Mouse (Mus musculus): Measurements from ENCODE around the gene Pax2. TPM values are rescaled to one million over a fixed set of nuclear protein-coding genes. Genes with fewer than 3 reads are reported as not detected.

Pax2 gene
- polyA plus RNA-seq (2015; fragmentation: Nextera tagmentation; extraction: Ambion mirVana) = not detected in 2 replicates

GRCm38 (mm10) chr19:44755693-44756420 lies at the start of gene Pax2:
Gene Pax2, plus strand, starts transcription at chr19:44756045.
- WGBS = 0% methylated on average over 47 of the region's 52 CpGs
- no peaks in the 10 kb centered on the region for H3K9me3 ChIP-seq (ENCODE audit: low read length)
- no peak for DNase-seq (ENCODE audit: low spot score)
- peak within 1 kb of the TSS; percentile 39 for H3K4me3 ChIP-seq (ENCODE audit: low read depth, low read length)
- peak within 1 kb of the TSS; percentile 68 for H3K4me2 ChIP-seq (replicated peaks; ENCODE audit: low read depth, low read length)
- no peaks in the 10 kb centered on the region for H3K36me3 ChIP-seq (ENCODE audit: insufficient read depth, low read length)
- ATAC-seq = no peak
- peaks cover 13% of the 10 kb centered on the region for H3K4me1 ChIP-seq (ENCODE audit: insufficient read depth, low read depth, low read length)
- peaks cover 96% of the 10 kb centered on the region for H3K27me3 ChIP-seq (replicated peaks; ENCODE audit: insufficient read depth, low read length)
- no peak within 1 kb of the TSS for H3K9ac ChIP-seq (replicated peaks; ENCODE audit: low read depth)
- H3K27ac ChIP-seq (ENCODE audit: low read length) = no peak within 1 kb of the TSS
- TF ChIP-seq EP300 (IDR thresholded peaks at IDR 0.05) (no peak), CTCF (IDR thresholded peaks at IDR 0.05) (no peak)

GRCm38 (mm10) chr19:44708885-44709284 lies 47.0 kb upstream of the Pax2 start:
- WGBS = 14% methylated on average over 3 of the region's 3 CpGs
- H3K36me3 ChIP-seq (ENCODE audit: insufficient read depth, low read length) = no peaks in the 10 kb centered on the region
- TF ChIP-seq EP300 (IDR thresholded peaks at IDR 0.05) (no peak), CTCF (IDR thresholded peaks at IDR 0.05) (no peak)
- no peaks in the 10 kb centered on the region for H3K4me1 ChIP-seq (ENCODE audit: insufficient read depth, low read depth, low read length)
- no peak overlapping the region for H3K4me3 ChIP-seq (ENCODE audit: low read depth, low read length)
- H3K4me2 ChIP-seq (replicated peaks; ENCODE audit: low read depth, low read length) = no peak overlapping the region
- H3K9me3 ChIP-seq (ENCODE audit: low read length) = no peaks in the 10 kb centered on the region
- peak; percentile 8 for DNase-seq (ENCODE audit: low spot score)
- no peaks in the 10 kb centered on the region for H3K27me3 ChIP-seq (replicated peaks; ENCODE audit: insufficient read depth, low read length)
- no peak for ATAC-seq
- H3K9ac ChIP-seq (replicated peaks; ENCODE audit: low read depth) = no peak overlapping the region
- no peak overlapping the region for H3K27ac ChIP-seq (ENCODE audit: low read length)

GRCm38 (mm10) chr19:44716731-44717600 lies 38.9 kb upstream of the Pax2 start:
- DNase-seq (ENCODE audit: low spot score) (no peak), ATAC-seq (no peak)
- no peak for TF ChIP-seq CTCF (IDR thresholded peaks at IDR 0.05)
- no peak for TF ChIP-seq EP300 (IDR thresholded peaks at IDR 0.05)
- H3K36me3 ChIP-seq (ENCODE audit: insufficient read depth, low read length) = no peaks in the 10 kb centered on the region
- no peak overlapping the region for H3K4me2 ChIP-seq (replicated peaks; ENCODE audit: low read depth, low read length)
- H3K4me1 ChIP-seq (ENCODE audit: insufficient read depth, low read depth, low read length) = peaks cover 4% of the 10 kb centered on the region; the same call in 1 of the 2 replicates
- no peak overlapping the region for H3K27ac ChIP-seq (ENCODE audit: low read length)
- no peak overlapping the region for H3K9ac ChIP-seq (replicated peaks; ENCODE audit: low read depth)
- 59% methylated on average over 22 of the region's 22 CpGs for WGBS
- no peak overlapping the region for H3K4me3 ChIP-seq (ENCODE audit: low read depth, low read length)
- H3K9me3 ChIP-seq (ENCODE audit: low read length) = no peaks in the 10 kb centered on the region
- peaks cover 26% of the 10 kb centered on the region for H3K27me3 ChIP-seq (replicated peaks; ENCODE audit: insufficient read depth, low read length)

- peaks cover 36% of the 10 kb centered on the region for H3K27me3 ChIP-seq (replicated peaks; ENCODE audit: insufficient read depth, low read length)
- H3K4me1 ChIP-seq (ENCODE audit: insufficient read depth, low read depth, low read length) = peaks cover 4% of the 10 kb centered on the region; the same call in 1 of the 2 replicates
- H3K4me2 ChIP-seq (replicated peaks; ENCODE audit: low read depth, low read length) = peak overlapping the region; percentile 57
- no peaks in the 10 kb centered on the region for H3K9me3 ChIP-seq (ENCODE audit: low read length)
- TF ChIP-seq EP300 (IDR thresholded peaks at IDR 0.05) (no peak), CTCF (IDR thresholded peaks at IDR 0.05) (no peak)
- H3K36me3 ChIP-seq (ENCODE audit: insufficient read depth, low read length) = no peaks in the 10 kb centered on the region
- DNase-seq (ENCODE audit: low spot score) (no peak), ATAC-seq (no peak)
- peak overlapping the region; percentile 23 for H3K4me3 ChIP-seq (ENCODE audit: low read depth, low read length)
- H3K9ac ChIP-seq (replicated peaks; ENCODE audit: low read depth) = no peak overlapping the region
- H3K27ac ChIP-seq (ENCODE audit: low read length) = no peak overlapping the region
- 4% methylated on average over 30 of the region's 30 CpGs for WGBS
Measured at GRCm38 (mm10) chr19:44719292-44720193, 36.3 kb upstream of the Pax2 start.

GRCm38 (mm10) chr19:44720194-44720521 lies 35.7 kb upstream of the Pax2 start:
- Histone ChIP-seq H3K9me3 (ENCODE audit: low read length) (no peaks in the 10 kb centered on the region), H3K4me2 (replicated peaks; ENCODE audit: low read depth, low read length) (peak overlapping the region; percentile 57), H3K9ac (replicated peaks; ENCODE audit: low read depth) (no peak overlapping the region), H3K36me3 (ENCODE audit: insufficient read depth, low read length) (no peaks in the 10 kb centered on the region), H3K27me3 (replicated peaks; ENCODE audit: insufficient read depth, low read length) (peaks cover 37% of the 10 kb centered on the region), H3K4me3 (ENCODE audit: low read depth, low read length) (peak overlapping the region; percentile 23), H3K27ac (ENCODE audit: low read length) (no peak overlapping the region), H3K4me1 (ENCODE audit: insufficient read depth, low read depth, low read length) (peaks cover 4% of the 10 kb centered on the region; the same call in 1 of the 2 replicates)
- DNase-seq (ENCODE audit: low spot score) (peak; percentile 22), ATAC-seq (no peak)
- no peak for TF ChIP-seq CTCF (IDR thresholded peaks at IDR 0.05)
- TF ChIP-seq EP300 (IDR thresholded peaks at IDR 0.05) = no peak
- 5% methylated on average over 17 of the region's 29 CpGs for WGBS
